Mouse (Mus musculus): Measurements from ENCODE around the gene Sgms1. TPM values are rescaled to one million over a fixed set of nuclear protein-coding genes. Genes with fewer than 3 reads are reported as not detected.
"Not testable (repeated sequence)": the region's sequence is repeated elsewhere in the genome, so short reads cannot be mapped to it uniquely, and the experiment has no call there.

Sgms1 gene
- polyA plus RNA-seq, 1 experiment from 2014 or later: 21.5 TPM

DNA sequence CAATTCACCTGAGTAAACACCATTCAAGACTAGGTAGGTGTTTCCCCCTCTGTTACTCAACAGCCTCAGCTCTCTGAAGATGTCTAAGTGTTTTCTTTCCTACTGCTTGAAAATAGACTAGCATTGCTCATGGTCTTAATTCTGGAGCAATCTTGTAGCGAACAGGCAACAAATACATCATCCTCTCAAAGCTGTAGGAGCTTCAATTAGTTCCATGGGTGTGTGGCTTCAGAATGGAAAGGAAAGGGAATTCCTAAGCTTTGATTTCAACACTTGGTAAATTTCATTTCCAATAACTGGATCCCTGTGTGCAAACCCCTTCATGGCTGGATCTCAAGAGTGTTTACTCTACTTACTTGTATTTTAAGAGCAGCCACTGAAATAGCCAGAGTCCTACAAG lies 230.3 kb downstream of the Sgms1 start:
- H3K9me3 ChIP-seq: no peaks in the 10 kb centered on the region
- no peaks in the 10 kb centered on the region for H3K27me3 ChIP-seq (replicated peaks)
- H3K9ac ChIP-seq: no peak overlapping the region
- H3K4me1 ChIP-seq: no peaks in the 10 kb centered on the region
- H3K36me3 ChIP-seq (replicated peaks): peaks cover 6% of the 10 kb centered on the region; the same call in 1 of the 2 replicates
- H3K27ac ChIP-seq: no peak overlapping the region
- ATAC-seq (replicated peaks): no peak
- H3K4me2 ChIP-seq: no peak overlapping the region
- H3K4me3 ChIP-seq: no peak overlapping the region
- 100% methylated on average over 1 of the region's 1 CpGs for WGBS

DNA sequence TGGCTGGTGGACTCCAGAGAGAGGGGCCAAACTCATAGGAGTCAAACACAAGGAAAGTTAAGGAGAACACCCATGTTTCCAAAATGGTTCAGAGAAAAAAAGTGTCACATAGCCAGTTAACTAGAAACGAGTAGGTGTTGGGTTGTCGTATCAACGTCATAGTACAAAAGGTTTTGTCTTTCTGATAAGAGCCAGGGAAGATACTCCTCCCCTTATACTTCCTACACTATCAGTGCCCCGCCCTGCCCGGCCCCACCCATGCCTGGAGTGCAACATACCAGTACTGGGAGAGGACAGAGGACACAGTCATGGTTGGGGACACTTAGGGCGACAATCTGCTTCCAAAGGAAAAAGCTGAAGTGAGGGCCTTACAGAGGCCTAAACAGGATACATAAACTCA lies 232.5 kb downstream of the Sgms1 start:
- no peak overlapping the region for H3K27ac ChIP-seq
- H3K9ac ChIP-seq: no peak overlapping the region
- H3K27me3 ChIP-seq (replicated peaks): no peaks in the 10 kb centered on the region
- peaks cover 6% of the 10 kb centered on the region; the same call in 1 of the 2 replicates for H3K36me3 ChIP-seq (replicated peaks)
- 93% methylated on average over 6 of the region's 6 CpGs for WGBS
- no peak overlapping the region for H3K4me2 ChIP-seq
- H3K4me1 ChIP-seq: no peaks in the 10 kb centered on the region
- no peak overlapping the region for H3K4me3 ChIP-seq
- ATAC-seq (replicated peaks): no peak
- no peaks in the 10 kb centered on the region for H3K9me3 ChIP-seq

DNA sequence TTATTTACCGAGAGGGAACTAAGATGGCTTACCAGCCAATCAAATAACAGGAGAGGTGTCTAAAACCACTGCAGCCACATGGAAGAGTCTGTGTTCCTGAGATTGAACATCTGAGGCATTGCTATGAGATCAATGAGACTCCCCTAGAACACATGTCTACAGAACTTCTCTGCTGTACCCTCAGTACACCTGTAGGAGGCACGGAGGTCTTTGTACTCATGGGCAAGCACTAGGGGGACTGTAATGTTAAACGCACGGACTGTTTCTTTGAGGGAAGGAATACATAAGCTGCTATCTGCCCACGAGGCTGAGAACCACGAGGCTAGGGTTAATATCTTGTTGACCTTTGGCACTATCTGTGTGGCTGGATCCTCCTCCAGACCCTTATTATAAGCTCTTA lies 237.0 kb downstream of the Sgms1 start:
- no peak for ATAC-seq (replicated peaks)
- H3K4me3 ChIP-seq: no peak overlapping the region
- H3K27ac ChIP-seq: no peak overlapping the region
- no peaks in the 10 kb centered on the region for H3K36me3 ChIP-seq (replicated peaks)
- no peak overlapping the region for H3K9ac ChIP-seq
- H3K4me2 ChIP-seq: no peak overlapping the region
- H3K9me3 ChIP-seq: no peaks in the 10 kb centered on the region
- 76% methylated on average over 6 of the region's 6 CpGs for WGBS
- no peaks in the 10 kb centered on the region for H3K27me3 ChIP-seq (replicated peaks)
- H3K4me1 ChIP-seq: no peaks in the 10 kb centered on the region

DNA sequence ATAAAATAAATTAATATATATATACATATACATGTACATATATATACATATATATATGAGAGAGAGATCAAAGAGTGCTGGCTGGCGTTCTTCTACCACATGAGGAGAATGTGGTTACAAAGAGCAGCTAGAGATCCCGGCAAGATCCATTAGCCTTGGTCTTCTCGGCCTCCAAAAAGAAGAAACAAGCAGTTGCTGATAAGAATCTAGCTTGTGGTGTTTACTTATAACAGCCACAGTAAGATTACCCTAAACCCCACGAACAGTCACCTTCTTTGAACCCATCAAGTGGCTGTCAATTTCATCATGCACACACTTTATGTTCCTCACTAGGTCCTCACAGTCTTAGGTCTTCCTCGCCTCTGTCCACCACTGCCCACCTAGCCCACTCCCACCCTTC lies 240.8 kb downstream of the Sgms1 start:
- Histone ChIP-seq H3K4me1 (no peaks in the 10 kb centered on the region), H3K4me2 (no peak overlapping the region), H3K27ac (no peak overlapping the region), H3K4me3 (no peak overlapping the region), H3K9ac (no peak overlapping the region), H3K27me3 (replicated peaks) (no peaks in the 10 kb centered on the region), H3K9me3 (no peaks in the 10 kb centered on the region), H3K36me3 (replicated peaks) (no peaks in the 10 kb centered on the region)
- no peak for ATAC-seq (replicated peaks)
- 95% methylated on average over 5 of the region's 5 CpGs for WGBS

DNA sequence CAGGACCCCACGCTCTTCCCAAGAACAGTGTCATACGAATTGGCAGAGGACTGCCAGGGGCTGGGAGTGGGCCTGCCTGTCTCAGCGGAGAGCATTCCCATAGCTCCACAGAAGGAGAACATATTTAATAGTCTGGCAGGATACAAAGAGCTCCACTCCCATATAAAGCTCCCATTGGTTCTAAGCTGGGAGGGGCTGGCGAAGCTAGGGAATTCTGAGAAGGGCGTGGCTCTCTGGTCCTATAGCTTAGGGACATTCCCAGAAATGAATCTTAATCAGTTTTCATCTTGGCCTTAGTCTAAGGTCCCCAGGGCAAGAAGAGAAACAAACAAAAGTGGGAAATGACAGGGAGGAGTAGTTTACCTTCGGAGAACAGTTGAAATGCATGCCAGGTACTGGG lies 247.1 kb downstream of the Sgms1 start:
- Histone ChIP-seq H3K27ac (no peak overlapping the region), H3K27me3 (replicated peaks) (no peaks in the 10 kb centered on the region), H3K36me3 (replicated peaks) (no peaks in the 10 kb centered on the region), H3K9me3 (no peaks in the 10 kb centered on the region), H3K4me2 (no peak overlapping the region), H3K4me1 (no peaks in the 10 kb centered on the region), H3K9ac (no peak overlapping the region), H3K4me3 (no peak overlapping the region)
- WGBS: 85% methylated on average over 6 of the region's 6 CpGs
- no peak for ATAC-seq (replicated peaks)

DNA sequence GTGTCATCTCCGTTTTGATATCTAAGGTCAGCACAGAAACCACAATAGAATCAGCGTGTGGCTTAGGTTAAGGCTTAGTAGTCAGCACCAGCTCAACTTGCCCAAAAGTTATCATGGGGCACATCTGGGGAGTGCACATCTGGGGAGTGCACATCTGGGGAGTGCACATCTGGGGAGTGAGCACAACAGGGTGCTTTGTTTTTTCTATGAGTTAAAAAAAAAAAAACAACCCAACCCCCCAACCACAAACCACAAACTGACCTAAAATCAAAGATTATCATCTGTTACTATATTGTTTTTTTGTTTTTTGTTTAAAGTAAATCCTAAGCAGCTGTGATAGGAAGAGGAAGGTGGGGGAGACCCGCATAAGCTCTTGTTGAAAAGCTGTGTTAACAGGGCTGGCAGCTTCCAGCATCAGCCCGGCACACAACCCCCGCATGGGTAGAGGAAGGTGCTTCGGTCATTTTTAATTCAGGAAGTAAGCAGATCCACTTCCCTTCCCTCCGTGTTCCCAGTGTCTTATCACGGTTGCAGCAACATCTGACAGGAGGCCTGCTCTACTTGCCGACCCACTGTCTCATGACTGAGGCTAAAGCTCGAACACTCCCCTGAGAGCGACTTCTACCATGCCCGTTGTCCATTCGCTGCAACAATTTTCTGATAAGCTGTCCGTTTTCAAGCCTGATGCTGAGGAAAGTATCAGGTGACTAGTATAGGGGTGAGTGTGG lies 251.0 kb downstream of the Sgms1 start:
- Histone ChIP-seq H3K36me3 (replicated peaks) (no peaks in the 10 kb centered on the region), H3K4me3 (no peak overlapping the region), H3K9ac (no peak overlapping the region), H3K4me2 (no peak overlapping the region), H3K27me3 (replicated peaks) (no peaks in the 10 kb centered on the region), H3K4me1 (peaks cover 5% of the 10 kb centered on the region; the same call in 1 of the 2 replicates), H3K27ac (no peak overlapping the region), H3K9me3 (no peaks in the 10 kb centered on the region)
- 84% methylated on average over 14 of the region's 14 CpGs for WGBS
- no peak for ATAC-seq (replicated peaks)

DNA sequence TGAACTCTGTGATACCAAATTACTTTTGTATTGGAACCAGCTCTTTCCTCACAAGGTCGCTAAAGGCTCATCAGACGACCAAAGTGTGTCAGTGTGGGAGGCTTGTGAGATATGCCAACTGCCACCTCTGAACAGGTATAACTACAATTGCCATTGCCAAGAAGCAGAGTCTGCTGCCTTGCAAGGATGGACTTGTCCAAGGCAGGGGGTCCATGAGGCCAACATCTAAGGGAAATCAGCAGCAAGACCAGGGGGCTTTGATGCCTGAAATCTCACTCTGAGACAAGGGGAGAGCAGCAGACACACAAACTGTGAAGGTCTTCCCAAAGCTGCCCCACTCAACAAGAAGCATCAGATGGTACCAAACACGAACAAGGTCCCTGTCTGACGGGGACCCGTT lies 251.6 kb downstream of the Sgms1 start:
- H3K4me3 ChIP-seq: no peak overlapping the region
- H3K27me3 ChIP-seq (replicated peaks): no peaks in the 10 kb centered on the region
- H3K9me3 ChIP-seq: no peaks in the 10 kb centered on the region
- no peaks in the 10 kb centered on the region for H3K36me3 ChIP-seq (replicated peaks)
- no peak overlapping the region for H3K9ac ChIP-seq
- WGBS: 83% methylated on average over 5 of the region's 5 CpGs
- H3K4me2 ChIP-seq: no peak overlapping the region
- no peak overlapping the region for H3K27ac ChIP-seq
- ATAC-seq (replicated peaks): no peak
- H3K4me1 ChIP-seq: peaks cover 5% of the 10 kb centered on the region; the same call in 1 of the 2 replicates

DNA sequence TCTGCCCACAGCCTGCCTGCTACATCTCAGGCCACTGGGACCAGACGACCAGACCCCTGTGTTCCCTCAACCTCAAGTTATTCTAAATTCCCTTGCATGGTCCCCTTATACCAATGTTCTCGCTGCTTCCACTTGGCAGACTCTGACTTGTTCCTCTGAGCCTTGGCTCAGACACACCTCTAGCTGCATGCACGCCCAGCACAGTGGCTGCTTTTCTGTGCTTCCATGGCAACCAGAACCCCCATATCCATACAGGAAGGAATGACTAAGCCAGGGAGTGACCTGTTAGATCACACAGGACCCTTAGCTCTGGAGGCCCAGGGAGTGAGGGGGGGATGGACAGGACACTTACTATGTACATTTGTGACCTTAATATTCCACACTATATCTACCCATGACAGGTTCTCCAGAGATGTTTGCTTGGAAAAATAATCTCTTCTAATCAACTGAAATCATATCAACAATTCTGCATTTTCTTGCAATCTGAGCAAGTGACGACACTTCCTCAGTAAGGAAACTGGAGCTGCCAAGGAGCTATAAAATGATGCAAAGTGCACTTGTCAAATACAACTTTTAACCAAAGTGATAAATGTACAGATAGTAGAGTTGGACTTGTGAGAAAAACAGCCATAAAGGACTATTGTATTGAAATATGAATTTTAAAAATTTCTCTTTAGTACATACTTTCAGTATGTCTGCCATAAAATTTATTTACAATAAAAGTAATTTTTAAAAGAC lies 252.5 kb downstream of the Sgms1 start:
- H3K9me3 ChIP-seq: no peaks in the 10 kb centered on the region
- H3K36me3 ChIP-seq (replicated peaks): no peaks in the 10 kb centered on the region
- H3K4me1 ChIP-seq: peaks cover 5% of the 10 kb centered on the region; the same call in 1 of the 2 replicates
- no peak overlapping the region for H3K27ac ChIP-seq
- 40% methylated on average over 4 of the region's 4 CpGs for WGBS
- no peak overlapping the region for H3K9ac ChIP-seq
- no peak; the same call in 1 of the 2 replicates for ATAC-seq (replicated peaks)
- no peaks in the 10 kb centered on the region for H3K27me3 ChIP-seq (replicated peaks)
- no peak overlapping the region for H3K4me3 ChIP-seq
- H3K4me2 ChIP-seq: no peak overlapping the region

DNA sequence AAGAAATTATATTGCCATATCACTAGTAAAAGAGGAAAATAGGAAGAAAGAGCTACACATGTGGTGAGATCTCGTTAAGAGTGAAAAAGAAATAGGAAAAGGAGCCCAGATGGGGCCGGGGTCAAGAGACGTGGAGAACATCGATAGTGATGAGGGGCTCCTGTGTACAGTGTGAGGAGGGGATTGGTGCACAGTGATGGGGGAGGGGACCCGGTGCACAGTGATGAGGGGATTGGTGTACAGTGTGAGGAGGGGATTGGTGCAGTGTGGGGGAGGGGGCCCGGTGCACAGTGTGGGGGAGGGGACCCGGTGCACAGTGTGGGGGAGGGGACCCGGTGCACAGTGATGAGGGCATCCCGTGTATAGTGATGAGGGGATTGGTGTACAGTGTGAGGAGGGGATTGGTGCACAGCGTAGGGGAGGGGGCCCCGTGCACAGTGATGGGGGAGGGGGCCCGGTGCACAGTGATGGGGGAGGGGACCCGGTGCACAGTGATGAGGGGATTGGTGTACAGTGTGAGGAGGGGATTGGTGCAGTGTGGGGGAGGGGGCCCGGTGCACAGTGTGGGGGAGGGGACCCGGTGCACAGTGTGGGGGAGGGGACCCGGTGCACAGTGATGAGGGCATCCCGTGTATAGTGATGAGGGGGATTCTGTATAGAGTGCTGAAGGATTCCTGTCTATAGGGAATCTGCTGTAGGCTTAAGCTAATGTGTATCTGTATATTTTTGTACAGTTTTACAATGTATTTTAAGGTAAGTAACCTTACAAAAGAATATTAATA lies 257.6 kb downstream of the Sgms1 start:
- WGBS: 89% methylated on average over 15 of the region's 17 CpGs
- H3K9me3 ChIP-seq; H3K4me2 ChIP-seq; H3K36me3 ChIP-seq (replicated peaks); H3K4me3 ChIP-seq; H3K9ac ChIP-seq; H3K27ac ChIP-seq; H3K27me3 ChIP-seq (replicated peaks); H3K4me1 ChIP-seq: not testable (repeated sequence)
- ATAC-seq (replicated peaks): peak; percentile 32; the same call in 1 of the 2 replicates

DNA sequence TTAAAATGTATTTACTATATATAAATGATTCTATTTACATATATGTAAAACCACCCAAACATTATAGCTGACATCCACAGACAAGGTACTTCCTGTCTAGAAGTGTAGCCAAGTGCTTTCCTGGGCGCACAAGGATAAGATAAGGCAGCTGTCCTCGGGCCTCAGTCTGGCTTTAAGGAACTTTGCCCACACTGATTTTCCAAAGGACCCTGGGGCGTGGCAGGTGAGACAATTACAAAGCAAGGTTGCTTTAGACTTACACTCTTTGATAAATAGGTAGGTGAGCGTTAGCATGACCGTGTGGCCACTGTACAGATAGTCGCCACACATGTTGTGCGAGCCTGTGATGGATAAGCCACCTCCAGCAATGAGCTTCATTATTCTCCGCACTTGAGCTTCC lies 260.2 kb downstream of the Sgms1 start:
- H3K4me1 ChIP-seq: no peaks in the 10 kb centered on the region
- no peak overlapping the region for H3K4me3 ChIP-seq
- no peaks in the 10 kb centered on the region for H3K27me3 ChIP-seq (replicated peaks)
- H3K9ac ChIP-seq: no peak overlapping the region
- no peak overlapping the region for H3K27ac ChIP-seq
- ATAC-seq (replicated peaks): no peak
- 90% methylated on average over 8 of the region's 8 CpGs for WGBS
- no peaks in the 10 kb centered on the region for H3K9me3 ChIP-seq
- H3K36me3 ChIP-seq (replicated peaks): no peaks in the 10 kb centered on the region
- no peak overlapping the region for H3K4me2 ChIP-seq

DNA sequence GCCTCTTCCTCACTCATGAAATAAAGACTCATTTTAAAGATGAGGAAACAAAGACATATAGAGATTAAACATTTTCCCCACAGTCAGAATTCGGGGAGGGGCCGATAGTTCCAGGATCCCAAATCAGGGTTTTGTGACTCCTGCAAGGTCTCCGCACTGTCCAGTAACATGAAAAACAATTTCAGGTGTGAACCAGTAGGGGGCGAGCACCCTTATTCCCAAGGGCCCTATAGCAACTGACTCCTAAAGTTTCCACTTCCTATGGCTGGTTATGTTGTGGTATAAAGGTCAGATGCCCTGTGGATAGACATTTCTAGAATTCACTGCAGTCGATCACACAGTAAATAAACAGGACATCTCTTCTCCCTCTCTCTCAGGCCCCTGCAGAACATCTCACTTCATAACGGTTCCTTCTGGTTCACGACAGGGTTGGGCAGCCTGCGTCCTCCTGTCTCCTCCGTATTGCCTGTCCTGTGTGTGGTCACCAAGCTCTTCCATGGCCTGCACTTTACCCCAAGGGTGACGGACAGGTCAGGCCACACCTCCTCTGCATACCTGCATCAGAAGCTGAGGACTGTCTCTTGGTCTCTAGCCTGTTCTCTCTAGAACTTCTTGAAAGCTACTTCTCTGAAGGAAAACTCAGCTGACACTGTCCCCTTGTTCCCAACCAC lies 262.2 kb downstream of the Sgms1 start:
- no peaks in the 10 kb centered on the region for H3K9me3 ChIP-seq
- no peaks in the 10 kb centered on the region for H3K36me3 ChIP-seq (replicated peaks)
- ATAC-seq (replicated peaks): no peak
- 80% methylated on average over 10 of the region's 10 CpGs for WGBS
- H3K9ac ChIP-seq: no peak overlapping the region
- H3K4me1 ChIP-seq: no peaks in the 10 kb centered on the region
- H3K27ac ChIP-seq: no peak overlapping the region
- no peaks in the 10 kb centered on the region for H3K27me3 ChIP-seq (replicated peaks)
- no peak overlapping the region for H3K4me3 ChIP-seq
- no peak overlapping the region for H3K4me2 ChIP-seq

DNA sequence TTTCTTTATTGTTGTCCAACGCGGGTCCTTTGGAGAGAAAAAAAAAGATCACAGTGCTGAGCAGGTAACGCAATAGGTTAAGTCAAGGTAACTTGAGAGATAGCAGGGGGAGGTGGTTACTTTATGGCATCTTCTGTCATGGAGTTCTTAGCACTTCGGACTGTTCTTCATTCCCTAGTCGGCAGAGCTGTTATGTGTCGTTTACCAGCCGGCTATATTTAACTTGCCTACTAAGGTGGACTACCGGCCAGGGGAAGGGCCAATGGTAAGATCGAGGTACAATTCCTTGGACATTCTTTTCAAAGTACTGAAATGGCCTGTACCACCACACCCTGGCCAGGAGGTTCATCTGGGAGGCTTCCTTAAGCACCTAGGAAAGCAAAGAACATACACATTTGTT lies 265.4 kb downstream of the Sgms1 start:
- Histone ChIP-seq H3K36me3 (replicated peaks) (no peaks in the 10 kb centered on the region), H3K27ac (no peak overlapping the region), H3K27me3 (replicated peaks) (no peaks in the 10 kb centered on the region), H3K4me2 (no peak overlapping the region), H3K4me3 (no peak overlapping the region), H3K9me3 (no peaks in the 10 kb centered on the region), H3K9ac (no peak overlapping the region), H3K4me1 (no peaks in the 10 kb centered on the region)
- no peak for ATAC-seq (replicated peaks)
- WGBS: 94% methylated on average over 9 of the region's 9 CpGs

All from midbrain, embryonic 15.5 days (tissue).